Mouse (Mus musculus) erythroid progenitor cell, adult 5-6 weeks (primary cell): ENCODE results near the gene S100a5. TPM values are rescaled to one million over a fixed set of nuclear protein-coding genes. Genes with fewer than 3 reads are reported as not detected.

Experiments
- ATAC-seq: replicated peaks from 2 replicates; pipeline ENCODE4 v1.8.0; 2016; ENCODE audit warnings: moderate number of reproducible peaks, mild to moderate bottlenecking, moderate TSS enrichment, inconsistent platforms; ENCODE audit not compliant: poor library complexity, low FRiP score, severe bottlenecking
- total RNA-seq, 2 experiments: library from RNA; stranded (forward) in 1 of 2; stranded (reverse) in 1 of 2; fragments of 150-400 nt in 1 of 2; fragments of 186-747, 209-891 nt in 1 of 2; gene quantifications; 2 replicates each; pipeline versions ENCODE4 v1.2.3 to v1.2.4; 2015 to 2017; ENCODE audit warnings: low replicate concordance in 2 of 2

The S100a5 gene
- total RNA-seq, 2 experiments from 2014 or later = not detected

DNA sequence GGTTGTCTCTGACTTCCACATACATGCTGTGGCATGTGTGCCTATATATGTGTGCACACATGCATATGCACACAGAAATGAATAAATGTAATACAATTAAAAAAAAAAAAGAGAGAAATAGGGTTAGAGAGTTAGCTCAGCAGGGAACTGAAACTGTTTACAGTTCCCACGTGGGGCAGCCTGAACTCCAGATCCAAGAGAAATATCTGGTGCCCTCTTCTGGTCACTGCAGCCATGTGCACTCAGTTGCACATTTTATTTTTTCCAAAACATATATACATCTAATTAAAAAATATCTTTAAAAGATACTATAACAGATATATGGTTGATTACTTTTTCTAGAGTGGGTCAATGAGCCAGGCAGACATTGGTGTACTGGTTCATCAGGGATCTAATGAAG is 9.3 kb downstream of the S100a5 start:
- no peak for ATAC-seq

- ATAC-seq = no peak
Measured at GRCm38 (mm10) chr3:90621552-90621951, 13.2 kb downstream of the S100a5 start.

DNA sequence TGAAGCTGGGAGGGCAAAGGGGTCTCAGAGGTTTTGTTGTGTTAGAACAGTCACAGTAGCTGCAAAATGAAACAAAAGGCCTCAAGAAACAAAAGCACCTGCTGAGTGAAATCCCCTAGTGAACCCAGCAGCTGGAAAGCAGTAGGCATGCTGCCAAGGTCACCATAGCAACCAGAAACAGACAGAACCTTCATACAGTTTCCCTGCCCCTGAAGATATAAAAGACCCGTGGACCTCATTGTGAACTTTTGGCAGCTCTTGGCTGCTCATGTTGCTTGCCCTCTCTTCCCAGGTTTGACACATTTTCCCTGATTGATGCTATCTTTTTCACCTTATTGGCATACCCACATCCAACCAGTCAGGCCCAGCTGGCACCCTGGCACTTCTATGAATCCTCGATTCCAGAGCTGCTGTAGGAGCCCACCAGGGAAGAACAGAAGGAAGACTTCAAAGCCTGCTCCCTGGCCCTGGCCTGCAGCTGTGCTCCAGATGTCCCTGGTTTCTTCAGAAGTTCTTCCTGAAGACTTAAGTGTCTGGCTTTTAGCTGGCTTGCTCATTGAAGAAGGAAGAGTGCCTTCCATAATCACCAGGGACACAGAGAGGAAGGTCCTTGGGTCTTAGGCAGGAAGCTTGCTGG is 15.2 kb downstream of the S100a5 start:
- no peak for ATAC-seq

GRCm38 (mm10) chr3:90625496-90625895 is 17.2 kb downstream of the S100a5 start:
- ATAC-seq = no peak

DNA sequence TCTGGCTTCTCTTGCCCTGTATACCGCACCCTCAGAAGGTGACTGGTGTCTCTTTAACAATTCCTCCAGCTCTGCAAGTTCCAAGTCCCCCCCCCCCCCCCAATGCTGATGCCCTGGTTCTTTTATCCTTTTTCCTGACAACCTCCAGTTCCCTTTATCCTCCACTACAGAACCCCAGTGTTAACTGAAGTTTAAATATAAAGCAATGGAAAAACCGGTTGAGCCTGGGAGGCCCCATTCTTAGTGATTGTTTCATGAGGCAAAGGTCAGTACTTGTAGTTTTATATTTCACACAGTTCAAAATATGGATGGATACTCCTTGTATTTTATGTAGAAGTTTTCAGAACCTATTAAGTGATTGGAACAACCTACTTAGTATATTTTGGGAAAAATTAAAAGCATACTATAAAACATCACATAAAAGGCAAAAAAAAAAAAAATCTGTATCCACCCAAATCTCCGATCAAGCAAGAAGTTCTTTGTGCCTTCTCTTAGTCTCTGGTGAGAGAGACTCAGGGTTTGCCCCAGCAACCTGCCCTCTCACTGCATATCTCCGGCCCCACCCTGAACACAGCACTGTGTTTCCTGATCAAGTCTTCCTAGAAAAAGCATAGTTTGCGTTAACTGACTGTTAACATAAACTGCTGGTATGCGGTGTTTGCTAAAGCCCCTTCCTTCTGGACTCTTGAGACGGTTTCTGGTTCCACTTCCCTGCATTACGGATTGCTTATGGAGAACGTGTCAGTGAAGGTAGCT is 18.1 kb downstream of the S100a5 start:
- ATAC-seq = no peak

DNA sequence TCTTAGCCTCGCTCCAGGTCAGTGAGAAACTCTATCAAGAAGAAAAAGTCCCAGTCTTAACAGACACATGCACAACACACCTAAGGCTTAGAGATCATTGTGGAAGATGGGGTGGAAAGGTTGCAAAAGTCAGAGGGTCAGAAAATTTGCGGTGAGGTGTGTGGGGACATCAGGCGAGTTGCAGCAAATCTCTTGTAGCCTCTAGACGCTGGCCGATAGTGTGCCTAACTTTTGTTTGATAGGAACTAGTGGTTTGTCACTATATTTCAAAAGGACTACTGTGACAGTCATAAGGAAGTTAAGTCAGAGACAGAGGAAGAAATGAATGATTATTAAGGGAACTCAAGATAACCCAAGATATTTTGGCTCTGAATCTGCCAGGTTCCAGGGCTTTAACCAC is 19.0 kb downstream of the S100a5 start:
- ATAC-seq = no peak

DNA sequence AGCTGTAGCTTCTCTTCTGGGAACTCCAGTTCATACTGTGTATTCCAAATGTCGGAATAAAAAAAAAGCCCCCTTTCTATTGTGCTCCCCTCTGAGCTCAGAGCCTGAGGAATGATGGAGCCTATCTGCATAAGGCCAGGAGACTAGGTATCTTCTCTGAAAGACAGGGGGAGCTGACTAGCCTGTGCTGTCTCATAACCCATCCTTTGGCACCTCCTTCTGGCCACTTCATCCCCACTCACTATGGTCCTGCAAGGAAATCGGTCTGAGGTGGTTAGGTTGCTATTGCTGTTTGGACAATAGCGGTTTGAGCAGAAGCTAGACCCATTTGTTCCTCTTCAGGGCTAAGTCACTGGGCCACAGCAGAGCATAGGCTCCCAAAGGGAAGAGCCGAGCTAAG is 19.5 kb downstream of the S100a5 start:
- ATAC-seq = no peak

DNA sequence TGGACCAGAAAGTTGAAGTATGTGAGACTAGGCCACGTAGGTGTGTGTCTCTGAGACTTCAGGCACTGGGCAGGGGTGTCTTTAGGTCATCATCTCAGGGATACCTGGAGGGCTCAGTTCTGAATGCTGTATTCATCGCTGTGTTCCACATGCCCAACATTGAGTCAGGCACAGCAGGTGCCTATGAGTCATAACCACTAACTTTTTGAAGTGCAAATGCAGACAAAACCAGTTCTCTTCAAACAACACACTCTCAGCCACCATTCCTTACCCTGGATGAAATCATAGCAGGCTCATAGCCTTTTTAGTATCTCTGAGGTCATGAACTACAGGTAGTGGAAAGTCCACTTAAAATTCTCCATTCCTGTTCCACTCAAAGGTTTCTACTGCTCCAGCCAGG is 21.0 kb downstream of the S100a5 start:
- no peak for ATAC-seq

GRCm38 (mm10) chr3:90631984-90632383 is 23.7 kb downstream of the S100a5 start:
- no peak for ATAC-seq

DNA sequence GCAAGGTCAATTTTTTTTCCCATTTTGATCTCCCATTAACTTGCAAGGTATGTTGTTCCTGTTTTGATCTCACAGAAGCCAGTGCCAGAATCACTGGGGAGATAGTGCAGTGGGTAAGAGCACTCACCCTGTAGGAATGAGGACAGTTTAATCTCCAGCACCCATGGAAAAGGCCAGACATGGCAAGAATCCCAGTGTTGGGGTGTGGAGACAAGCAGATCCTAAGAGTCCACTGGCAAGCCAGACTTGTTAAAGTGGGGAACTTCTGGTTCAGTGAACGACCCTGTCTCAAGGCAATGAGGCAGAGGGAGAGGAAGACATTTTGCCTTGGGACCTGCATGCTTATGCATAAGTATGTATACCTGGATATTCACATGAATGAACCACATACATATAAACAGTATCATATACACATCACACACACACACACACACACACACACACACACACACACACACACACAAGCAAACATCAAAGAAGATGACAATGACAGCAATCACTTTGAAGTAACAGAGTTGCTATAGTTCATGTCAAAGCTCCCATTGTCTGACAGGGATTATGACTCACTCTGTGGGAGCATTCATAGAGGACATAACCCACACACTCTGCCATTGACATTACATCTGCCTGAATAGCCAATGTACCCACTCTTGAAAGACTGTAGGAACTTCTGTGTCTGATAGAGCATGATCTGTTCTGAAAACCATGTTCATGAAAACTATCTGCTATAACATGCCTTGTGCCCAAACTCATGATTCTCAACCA is 30.4 kb downstream of the S100a5 start:
- no peak; the same call in 1 of the 2 replicates for ATAC-seq

DNA sequence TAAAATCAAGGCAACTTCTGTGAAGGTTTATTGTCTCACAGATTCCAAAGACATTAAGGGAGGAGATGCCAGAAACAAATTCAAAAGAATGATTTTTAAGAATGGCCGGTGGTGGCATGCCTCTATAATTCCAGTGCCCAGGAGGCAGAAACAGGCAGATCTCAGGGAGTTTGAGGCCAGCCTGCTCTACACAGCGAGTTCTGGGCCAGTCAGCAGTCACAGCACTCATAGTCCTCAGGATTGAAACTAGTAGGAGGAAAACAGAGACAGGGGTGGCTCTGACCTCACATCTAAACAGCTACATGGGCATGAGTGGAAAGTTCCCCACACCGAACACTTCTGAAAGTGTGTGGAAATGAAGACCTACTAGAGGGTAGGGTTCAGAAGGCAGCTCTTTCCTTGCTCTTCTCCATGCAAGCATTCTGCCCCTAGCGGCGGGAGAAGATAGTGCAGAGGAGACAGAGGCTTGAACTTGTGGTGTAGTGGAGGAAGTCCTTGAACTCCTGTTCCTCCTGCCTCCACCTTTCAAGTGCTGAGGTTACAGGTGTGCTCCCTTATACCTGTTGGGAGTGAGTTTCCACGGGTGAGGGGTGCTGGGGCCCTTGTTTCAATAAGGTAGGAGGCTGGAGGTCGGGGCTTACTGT is 31.3 kb downstream of the S100a5 start:
- ATAC-seq = peak; percentile 60

DNA sequence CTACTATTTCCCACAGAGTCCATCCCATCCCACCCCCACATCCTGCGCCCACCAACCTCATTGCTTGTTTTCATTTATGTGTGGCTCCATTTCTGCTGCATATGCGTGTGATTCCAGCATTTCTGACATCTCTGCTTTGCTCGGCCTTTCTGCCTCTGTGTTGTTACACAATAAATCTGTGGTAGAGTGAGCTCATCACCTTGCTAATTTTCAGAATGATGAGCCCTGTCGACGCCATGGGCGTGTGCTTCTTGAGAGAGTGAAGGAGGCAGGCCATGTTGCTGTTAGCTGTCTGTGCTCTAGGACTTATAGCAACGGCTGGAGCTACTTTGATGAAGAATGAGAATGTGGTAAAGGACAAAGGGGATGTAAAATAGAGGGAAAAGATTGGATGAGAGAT is 32.7 kb downstream of the S100a5 start:
- ATAC-seq = no peak

DNA sequence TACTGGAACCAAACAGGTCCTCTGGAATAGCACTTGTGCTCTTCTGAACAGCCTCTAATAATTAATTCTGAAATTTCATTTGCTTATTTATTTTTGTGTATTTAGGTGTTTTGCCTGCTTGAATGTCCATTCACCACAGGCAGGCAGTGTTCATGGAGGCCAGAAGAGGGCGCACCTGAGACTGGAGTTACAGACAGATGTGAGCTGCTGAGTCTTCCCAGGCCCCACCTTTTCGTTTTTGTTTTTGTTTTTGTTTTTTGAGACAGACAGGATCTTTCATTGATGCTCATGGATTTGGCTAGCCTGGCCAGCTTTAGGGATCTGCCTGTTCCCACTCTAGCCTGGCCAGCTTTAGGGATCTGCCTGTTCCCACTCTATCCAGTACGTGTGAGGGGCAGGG is 35.9 kb downstream of the S100a5 start:
- no peak for ATAC-seq

- ATAC-seq = no peak
Measured at GRCm38 (mm10) chr3:90647291-90647690, 39.0 kb downstream of the S100a5 start.

- ATAC-seq = no peak
Measured at GRCm38 (mm10) chr3:90648981-90649380, 40.7 kb downstream of the S100a5 start.

GRCm38 (mm10) chr3:90649832-90650231 is 41.5 kb downstream of the S100a5 start:
- no peak for ATAC-seq

GRCm38 (mm10) chr3:90652878-90653508 is 44.7 kb downstream of the S100a5 start:
- ATAC-seq = no peak

DNA sequence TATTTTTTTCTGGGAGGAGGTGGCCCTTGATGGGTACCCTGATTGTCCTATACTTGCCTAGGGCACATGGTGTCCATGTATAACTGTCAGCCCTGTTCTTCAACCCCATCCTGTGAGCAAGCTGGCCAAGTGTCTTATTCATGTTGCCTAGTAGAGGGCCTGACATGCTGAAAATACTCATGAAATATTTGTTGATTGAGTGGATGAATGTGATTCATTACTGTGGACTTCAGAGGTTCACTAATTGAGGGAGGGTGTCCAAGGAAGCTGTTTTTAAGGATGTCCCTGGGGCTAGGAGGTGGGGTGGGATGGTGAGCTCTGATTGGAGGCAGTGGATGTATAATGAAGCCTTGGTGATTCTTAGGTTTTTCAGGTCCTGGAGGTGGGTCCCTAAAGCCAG is 45.4 kb downstream of the S100a5 start, which contains the start of gene S100a7a:
Gene S100a7a (plus strand): TSS at position 301 of the 400 bp plus-strand sequence.
- ATAC-seq = no peak

GRCm38 (mm10) chr3:90657405-90657804 is 49.1 kb downstream of the S100a5 start:
- ATAC-seq = no peak
